Mouse (Mus musculus) embryonic facial prominence, embryonic 12.5 days (tissue): ENCODE measurements around the gene Chd1. TPM values are rescaled to one million over a fixed set of nuclear protein-coding genes. Genes with fewer than 3 reads are reported as not detected.

Source experiments
- ATAC-seq: fragments of 200-750 bp; cut with Nextera tagmentation; 2 replicates; pipeline ENCODE4 v1.8.0; 2017; ENCODE audit not compliant: insufficient number of reproducible peaks, insufficient read depth, low FRiP score, low TSS enrichment
- H3K27ac ChIP-seq: fragments of 300-500 bp; sonication (generic); 2 replicates; pipeline ENCODE4 v1.5.1; 2016; ENCODE audit warnings: mild to moderate bottlenecking
- H3K27me3 ChIP-seq: fragments of 300-500 bp; sonication (generic); 2 replicates; pipeline ENCODE4 v1.6.1; 2016; ENCODE audit warnings: mild to moderate bottlenecking, moderate library complexity
- H3K36me3 ChIP-seq: fragments of 300-500 bp; sonication (generic); 2 replicates; pipeline ENCODE4 v1.6.1; 2016; ENCODE audit warnings: mild to moderate bottlenecking
- H3K4me1 ChIP-seq: fragments of 300-500 bp; sonication (generic); 2 replicates; pipeline ENCODE4 v1.6.1; 2016
- H3K4me2 ChIP-seq: fragments of 300-500 bp; sonication (generic); replicated peaks from 2 replicates; pipeline ENCODE4 v1.6.1; 2016; ENCODE audit warnings: mild to moderate bottlenecking, moderate library complexity
- H3K4me3 ChIP-seq: fragments of 300-500 bp; sonication (generic); 2 replicates; pipeline ENCODE4 v1.5.1; 2016; ENCODE audit warnings: mild to moderate bottlenecking
- H3K9ac ChIP-seq: fragments of 300-500 bp; sonication (generic); 2 replicates; pipeline ENCODE4 v1.6.1; 2016; ENCODE audit warnings: mild to moderate bottlenecking, moderate library complexity
- H3K9me3 ChIP-seq: fragments of 300-500 bp; sonication (generic); 2 replicates; pipeline ENCODE4 v1.6.1; 2016; ENCODE audit warnings: mild to moderate bottlenecking, moderate library complexity
- WGBS: fragments of 180-500 bp; shearing (Covaris S2); methylation state at CpG from one replicate; pipeline ENCODE4 v1.1.7; 2016; 5-methylcytosine and 5-hydroxymethylcytosine counted together
- polyA plus RNA-seq: library from polyadenylated mRNA; unstranded; fragments of >200 nt; fragmentation: Nextera tagmentation; extraction: Ambion mirVana; gene quantifications from 2 replicates; pipeline ENCODE4 v1.2.1, GENCODE M21; 2016

The Chd1 gene
- polyA plus RNA-seq, 1 experiment from 2014 or later: 45.7 TPM

- H3K9me3 ChIP-seq: no peaks in the 10 kb centered on the region
- H3K36me3 ChIP-seq: peaks cover 10% of the 10 kb centered on the region; the same call in 1 of the 2 replicates
- H3K4me3 ChIP-seq: no peak overlapping the region
- peaks cover 35% of the 10 kb centered on the region for H3K4me1 ChIP-seq
- no peaks in the 10 kb centered on the region for H3K27me3 ChIP-seq
- H3K4me2 ChIP-seq: no peak overlapping the region
- no peak for ATAC-seq
- H3K27ac ChIP-seq: no peak overlapping the region
- no peak overlapping the region for H3K9ac ChIP-seq
- 83% methylated on average over 10 of the region's 11 CpGs for WGBS
Observed at GRCm38 (mm10) chr17:15816379-15817095, 111.8 kb downstream of the Chd1 start.

GRCm38 (mm10) chr17:15817096-15817450 lies 112.3 kb downstream of the Chd1 start:
- H3K36me3 ChIP-seq: peaks cover 10% of the 10 kb centered on the region; the same call in 1 of the 2 replicates
- no peak overlapping the region for H3K9ac ChIP-seq
- peaks cover 33% of the 10 kb centered on the region for H3K4me1 ChIP-seq
- H3K4me2 ChIP-seq: no peak overlapping the region
- no peaks in the 10 kb centered on the region for H3K9me3 ChIP-seq
- no peak for ATAC-seq
- no peaks in the 10 kb centered on the region for H3K27me3 ChIP-seq
- H3K27ac ChIP-seq: no peak overlapping the region
- 89% methylated on average over 5 of the region's 5 CpGs for WGBS
- H3K4me3 ChIP-seq: no peak overlapping the region

- Histone ChIP-seq H3K4me1 (peaks cover 33% of the 10 kb centered on the region), H3K36me3 (peaks cover 6% of the 10 kb centered on the region; the same call in 1 of the 2 replicates), H3K27me3 (no peaks in the 10 kb centered on the region), H3K9me3 (no peaks in the 10 kb centered on the region), H3K9ac (no peak overlapping the region), H3K4me2 (no peak overlapping the region), H3K4me3 (no peak overlapping the region), H3K27ac (no peak overlapping the region)
- WGBS: 95% methylated on average over 2 of the region's 2 CpGs
- ATAC-seq: no peak
Observed at GRCm38 (mm10) chr17:15817634-15818033, 112.9 kb downstream of the Chd1 start.

GRCm38 (mm10) chr17:15818372-15818771 lies 113.6 kb downstream of the Chd1 start:
- Histone ChIP-seq H3K9ac (no peak overlapping the region), H3K36me3 (peaks cover 6% of the 10 kb centered on the region; the same call in 1 of the 2 replicates), H3K9me3 (no peaks in the 10 kb centered on the region), H3K27ac (no peak overlapping the region), H3K27me3 (no peaks in the 10 kb centered on the region), H3K4me2 (no peak overlapping the region), H3K4me3 (no peak overlapping the region), H3K4me1 (peaks cover 35% of the 10 kb centered on the region)
- WGBS: 68% methylated on average over 8 of the region's 8 CpGs
- ATAC-seq: no peak

- H3K4me1 ChIP-seq: peaks cover 40% of the 10 kb centered on the region
- no peak overlapping the region for H3K27ac ChIP-seq
- no peak overlapping the region for H3K9ac ChIP-seq
- H3K36me3 ChIP-seq: peaks cover 6% of the 10 kb centered on the region; the same call in 1 of the 2 replicates
- no peak overlapping the region for H3K4me3 ChIP-seq
- no peaks in the 10 kb centered on the region for H3K9me3 ChIP-seq
- 18% methylated on average over 6 of the region's 6 CpGs for WGBS
- H3K27me3 ChIP-seq: no peaks in the 10 kb centered on the region
- no peak for ATAC-seq
- H3K4me2 ChIP-seq: peak overlapping the region; percentile 15; the same call in 1 of the 2 replicates
Observed at GRCm38 (mm10) chr17:15820146-15820545, 115.4 kb downstream of the Chd1 start.

GRCm38 (mm10) chr17:15820761-15821160 lies 116.0 kb downstream of the Chd1 start:
- Histone ChIP-seq H3K4me1 (peaks cover 40% of the 10 kb centered on the region), H3K27me3 (no peaks in the 10 kb centered on the region), H3K4me3 (no peak overlapping the region), H3K27ac (no peak overlapping the region; the same call in 1 of the 2 replicates), H3K4me2 (peak overlapping the region; percentile 15), H3K9ac (no peak overlapping the region), H3K9me3 (no peaks in the 10 kb centered on the region), H3K36me3 (peaks cover 6% of the 10 kb centered on the region; the same call in 1 of the 2 replicates)
- WGBS: 58% methylated on average over 10 of the region's 10 CpGs
- ATAC-seq: no peak

- no peaks in the 10 kb centered on the region for H3K9me3 ChIP-seq
- H3K4me3 ChIP-seq: no peak overlapping the region
- no peak overlapping the region for H3K4me2 ChIP-seq
- no peaks in the 10 kb centered on the region for H3K27me3 ChIP-seq
- peaks cover 40% of the 10 kb centered on the region for H3K4me1 ChIP-seq
- 83% methylated on average over 4 of the region's 4 CpGs for WGBS
- no peak overlapping the region for H3K27ac ChIP-seq
- no peak overlapping the region for H3K9ac ChIP-seq
- H3K36me3 ChIP-seq: peaks cover 6% of the 10 kb centered on the region; the same call in 1 of the 2 replicates
- no peak for ATAC-seq
Observed at GRCm38 (mm10) chr17:15821706-15822105, 116.9 kb downstream of the Chd1 start.

Other genes starting within 250 kb of the Chd1 start
- gene Psmb1, start 205.2 kb upstream of the Chd1 start, polyA plus RNA-seq: 244 and 252 TPM in 2 replicates
- gene Tbp, start 205.1 kb upstream of the Chd1 start, polyA plus RNA-seq: 50.9 and 53.9 TPM in 2 replicates
- 47.1 and 52.7 TPM in 2 replicates for gene Pdcd2, start 177.7 kb upstream of the Chd1 start, polyA plus RNA-seq
- 1.7 and 2.1 TPM in 2 replicates for gene Prdm9, start 140.6 kb upstream of the Chd1 start, polyA plus RNA-seq
- 30.2 and 33.5 TPM in 2 replicates for gene Rgmb, start 126.1 kb downstream of the Chd1 start, polyA plus RNA-seq